In genomic region chr3:80496556-80496955, GRCm38 (mm10) we compare ENCODE assay signal across 27 mouse cellular contexts.
"Had no signal": no experiment of that assay in that cellular context is flagged by ENCODE, and none has a peak within 500 bp of the region (broad histone marks: within the 10 kb centered on the region; RNA-seq: fewer than 3 reads in every experiment).

No protein-coding gene starts in this region.

- H3K9ac ChIP-seq: heart, embryonic 12.5 days; hindbrain, embryonic 12.5 days; hindbrain, embryonic 14.5 days; intestine, embryonic 15.5 days; limb, embryonic 12.5 days; liver, embryonic 13.5 days; liver, embryonic 15.5 days had no signal

- H3K4me2 ChIP-seq: heart, embryonic 12.5 days; hindbrain, embryonic 12.5 days; hindbrain, embryonic 14.5 days; intestine, embryonic 15.5 days; limb, embryonic 12.5 days; liver, embryonic 11.5 days; liver, embryonic 13.5 days; liver, embryonic 15.5 days had no signal

- ATAC-seq: hindbrain, embryonic 16.5 days; inflammation-experienced regulatory T-cells, adult 6 months; intestine, embryonic 15.5 days; intestine, postnatal 0 days had no signal

- H3K4me1 ChIP-seq: heart, embryonic 12.5 days; hindbrain, embryonic 10.5 days; hindbrain, embryonic 12.5 days; intestine, embryonic 15.5 days; limb, embryonic 10.5 days; limb, embryonic 12.5 days; liver, embryonic 13.5 days; liver, embryonic 15.5 days had no signal

- H3K36me3 ChIP-seq: heart, embryonic 12.5 days; hindbrain, embryonic 10.5 days; hindbrain, embryonic 12.5 days; intestine, embryonic 15.5 days; limb, embryonic 10.5 days; limb, embryonic 12.5 days; liver, embryonic 13.5 days; liver, embryonic 15.5 days had no signal

- H3K27me3 ChIP-seq: heart, embryonic 12.5 days; hindbrain, embryonic 12.5 days; intestine, embryonic 15.5 days; limb, embryonic 12.5 days; liver, embryonic 13.5 days; liver, embryonic 15.5 days had no signal

- H3K27ac ChIP-seq: heart, adult 2 months; hindbrain, embryonic 10.5 days; hindbrain, embryonic 12.5 days; hindbrain, embryonic 14.5 days; intestine, embryonic 15.5 days; layer of hippocampus, adult 2 months; left cerebral cortex, adult 2 months; limb, embryonic 10.5 days; limb, embryonic 12.5 days; liver, embryonic 13.5 days; liver, embryonic 15.5 days had no signal

- H3K4me3 ChIP-seq: heart, adult 2 months; heart, embryonic 12.5 days; hindbrain, embryonic 10.5 days; hindbrain, embryonic 12.5 days; intestine, embryonic 15.5 days; layer of hippocampus, adult 2 months; left cerebral cortex, adult 2 months; limb, embryonic 10.5 days; limb, embryonic 12.5 days; liver, embryonic 13.5 days; liver, embryonic 15.5 days had no signal

- H3K9me3 ChIP-seq: heart, embryonic 12.5 days; hindbrain, embryonic 10.5 days; hindbrain, embryonic 12.5 days; intestine, embryonic 15.5 days; limb, embryonic 10.5 days; limb, embryonic 12.5 days; liver, embryonic 13.5 days; liver, embryonic 15.5 days had no signal

- DNase-seq: gastrocnemius, postnatal 14 days; gastrocnemius, postnatal 36 days; heart, adult 11 months; heart, adult 2 months; heart, postnatal 10 days; heart, postnatal 4 days; kidney, adult 18-20 months; kidney, adult 8-10 months; kidney, postnatal 10 days; kidney, postnatal 25 days; kidney, postnatal 4 days; liver; liver, embryonic 13.5 days had no signal
